Mouse (Mus musculus) v-Abl transformed pro-B cells (cell line): Measurements from ENCODE around the gene Dnmt3a.

ENCODE experiments used
- in situ Hi-C, 2 experiments: fragments of 400-800 bp; cut with MboI; formaldehyde crosslinking; loops; one replicate each; pipeline ENCODE4 v1.15.1; 2025; ENCODE audit not compliant: unreplicated experiment in 2 of 2

Dnmt3a gene

DNA sequence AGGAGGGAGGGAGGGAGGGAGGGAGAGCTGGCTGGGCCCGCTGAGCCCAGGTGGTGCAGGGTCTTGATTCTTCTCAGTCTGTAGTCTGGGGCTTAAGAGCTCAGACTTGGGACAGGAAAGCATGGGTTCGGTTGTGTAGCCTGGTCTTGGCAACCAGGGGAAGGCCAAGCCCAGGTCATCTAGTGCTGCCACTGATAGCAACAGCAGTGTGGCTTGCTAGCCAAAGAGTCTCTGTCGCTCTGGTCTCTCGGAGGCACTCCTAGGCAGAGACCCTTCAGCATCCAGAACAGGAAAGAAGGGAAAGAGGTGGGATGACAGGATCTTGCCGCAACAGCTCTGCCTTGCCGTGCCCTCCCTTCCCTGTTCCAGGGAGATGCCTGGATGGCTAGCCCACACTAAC, 6.4 kb downstream of the Dnmt3a start:
- in situ Hi-C loops, result loop anchor here in 1 of 2 experiments (25.0 kb wide), 1 partner anchor 275 kb away; the partner anchor contains the start of gene Dnajc27

DNA sequence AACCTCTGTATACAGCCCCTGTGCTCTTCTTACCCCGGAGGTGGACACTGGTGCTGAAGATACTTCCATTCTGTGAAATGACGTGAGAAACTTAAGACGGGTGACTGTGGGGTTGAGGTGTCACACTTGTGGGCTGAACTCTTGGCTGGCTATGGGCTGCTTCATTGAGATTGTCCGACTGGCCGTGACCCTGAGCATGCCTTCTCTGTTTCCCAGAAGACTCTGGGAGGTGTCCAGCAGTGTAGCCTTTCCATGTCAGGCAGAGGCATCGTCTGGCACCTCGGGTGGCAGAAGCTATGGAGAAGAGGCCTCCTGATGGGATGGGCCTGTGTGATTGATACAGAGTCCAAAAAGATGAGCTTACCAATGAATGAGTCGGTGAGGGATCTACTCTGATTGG, 7.3 kb downstream of the Dnmt3a start:
- in situ Hi-C loops, result loop anchor here in 1 of 2 experiments (25.0 kb wide), 1 partner anchor 274 kb away; the partner anchor contains the start of gene Dnajc27

DNA sequence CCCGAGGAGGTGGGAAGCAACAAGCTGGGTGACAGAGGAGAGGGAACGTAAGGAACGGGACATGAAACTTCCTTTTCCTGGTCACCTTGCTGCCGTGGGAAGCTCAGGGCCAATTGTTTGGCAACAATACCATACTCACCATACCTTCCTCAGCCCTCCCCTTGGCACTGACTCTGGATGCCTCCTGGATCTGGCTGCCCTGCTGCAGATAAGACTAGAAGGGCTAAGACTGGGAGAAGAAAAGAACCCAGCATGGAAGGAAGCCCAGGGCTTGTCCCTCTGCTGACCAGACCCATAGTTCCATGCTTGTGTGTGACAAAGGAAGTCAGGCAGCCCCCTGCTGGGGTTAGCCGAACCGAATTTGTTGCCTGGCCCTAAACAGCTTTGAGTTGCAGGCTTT, 9.6 kb downstream of the Dnmt3a start:
- in situ Hi-C loops, result loop anchor here in 1 of 2 experiments (25.0 kb wide), 1 partner anchor 272 kb away; the partner anchor contains the start of gene Dnajc27

DNA sequence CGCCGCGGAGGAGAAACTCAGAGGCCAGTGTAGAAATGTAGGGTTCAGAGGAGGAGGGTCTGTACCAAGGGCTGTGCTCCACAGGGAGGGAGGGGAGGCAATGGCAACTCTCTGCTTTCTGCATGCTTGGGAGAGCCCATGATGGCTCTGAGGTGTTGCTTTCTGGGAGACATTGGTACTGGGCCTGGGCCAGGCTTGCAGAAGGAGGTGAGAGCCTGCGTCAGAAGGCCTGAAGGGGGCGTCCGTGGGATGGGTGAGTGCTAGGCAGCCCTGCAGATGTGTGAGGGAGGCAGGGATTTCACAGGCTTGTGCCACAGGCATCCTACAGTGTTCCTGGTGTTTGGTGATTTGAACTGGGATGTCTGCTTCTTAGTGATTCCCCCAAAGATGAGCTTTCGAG, 11.2 kb downstream of the Dnmt3a start:
- in situ Hi-C loops, result loop anchor here in 1 of 2 experiments (25.0 kb wide), 1 partner anchor 270 kb away; the partner anchor contains the start of gene Dnajc27

DNA sequence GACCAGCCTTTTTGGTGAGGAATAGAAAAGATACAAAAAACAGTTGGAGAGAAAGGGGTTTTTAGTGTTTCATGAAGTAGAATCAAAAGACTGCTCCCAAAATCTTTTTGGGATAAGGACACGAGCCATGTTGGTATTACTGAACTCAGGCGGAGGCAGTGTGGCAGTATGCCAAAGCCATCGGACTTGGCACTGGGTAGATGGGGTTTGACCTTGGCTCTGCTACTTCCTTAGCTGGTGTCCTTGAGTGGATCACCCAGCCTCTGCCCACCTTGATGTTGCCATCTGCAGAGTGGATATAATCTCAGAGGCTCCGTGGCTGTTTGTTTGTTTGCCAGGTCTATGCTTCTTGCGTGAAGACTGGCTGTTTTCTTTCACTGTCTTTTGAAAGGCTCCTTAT, 11.8 kb downstream of the Dnmt3a start:
- in situ Hi-C loops, result loop anchor here in 1 of 2 experiments (25.0 kb wide), 1 partner anchor 270 kb away; the partner anchor contains the start of gene Dnajc27

DNA sequence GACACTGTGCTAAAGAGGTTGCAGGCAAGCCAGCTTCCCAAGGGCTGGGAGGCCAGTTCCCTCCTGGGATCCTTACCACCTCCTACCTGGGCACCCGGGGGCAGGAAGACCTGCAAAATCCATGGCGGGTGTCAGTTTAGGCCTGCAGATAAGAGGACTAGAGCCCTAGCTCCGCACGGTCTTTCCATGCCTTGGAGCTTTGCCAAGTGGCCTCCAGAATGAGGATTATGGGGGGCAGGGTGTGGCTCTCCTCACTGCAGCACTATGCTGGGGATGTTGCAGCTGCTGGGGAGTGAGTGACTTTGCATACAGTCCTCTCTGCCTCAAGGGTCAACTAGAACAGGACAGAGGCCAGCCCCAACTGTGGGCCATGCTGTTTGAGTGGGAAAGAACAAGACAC, 14.1 kb downstream of the Dnmt3a start:
- in situ Hi-C loops, result loop anchor here in 1 of 2 experiments (25.0 kb wide), 1 partner anchor 267 kb away; the partner anchor contains the start of gene Dnajc27

DNA sequence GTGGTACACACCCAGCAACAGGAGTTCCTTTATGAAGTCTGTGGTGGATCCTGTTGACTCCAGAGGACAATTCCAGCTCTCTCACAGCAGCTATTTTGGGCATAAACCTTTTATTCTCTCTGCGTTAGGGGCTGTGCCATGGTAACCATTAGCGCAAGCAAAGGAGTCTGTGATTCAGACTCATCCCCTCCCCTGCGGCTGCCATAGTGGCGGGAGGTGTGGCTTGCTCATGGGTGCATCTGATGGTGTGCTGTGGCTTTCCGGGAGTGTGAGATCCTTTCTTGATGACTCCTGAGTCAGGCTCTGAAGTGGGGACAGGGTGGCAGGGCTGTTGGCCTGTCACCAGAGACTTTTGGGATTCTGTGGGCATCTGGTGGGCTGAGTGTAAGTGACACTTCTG, 17.6 kb downstream of the Dnmt3a start:
- in situ Hi-C loops, result loop anchor here in 1 of 2 experiments (25.0 kb wide), 1 partner anchor 264 kb away; the partner anchor contains the start of gene Dnajc27

DNA sequence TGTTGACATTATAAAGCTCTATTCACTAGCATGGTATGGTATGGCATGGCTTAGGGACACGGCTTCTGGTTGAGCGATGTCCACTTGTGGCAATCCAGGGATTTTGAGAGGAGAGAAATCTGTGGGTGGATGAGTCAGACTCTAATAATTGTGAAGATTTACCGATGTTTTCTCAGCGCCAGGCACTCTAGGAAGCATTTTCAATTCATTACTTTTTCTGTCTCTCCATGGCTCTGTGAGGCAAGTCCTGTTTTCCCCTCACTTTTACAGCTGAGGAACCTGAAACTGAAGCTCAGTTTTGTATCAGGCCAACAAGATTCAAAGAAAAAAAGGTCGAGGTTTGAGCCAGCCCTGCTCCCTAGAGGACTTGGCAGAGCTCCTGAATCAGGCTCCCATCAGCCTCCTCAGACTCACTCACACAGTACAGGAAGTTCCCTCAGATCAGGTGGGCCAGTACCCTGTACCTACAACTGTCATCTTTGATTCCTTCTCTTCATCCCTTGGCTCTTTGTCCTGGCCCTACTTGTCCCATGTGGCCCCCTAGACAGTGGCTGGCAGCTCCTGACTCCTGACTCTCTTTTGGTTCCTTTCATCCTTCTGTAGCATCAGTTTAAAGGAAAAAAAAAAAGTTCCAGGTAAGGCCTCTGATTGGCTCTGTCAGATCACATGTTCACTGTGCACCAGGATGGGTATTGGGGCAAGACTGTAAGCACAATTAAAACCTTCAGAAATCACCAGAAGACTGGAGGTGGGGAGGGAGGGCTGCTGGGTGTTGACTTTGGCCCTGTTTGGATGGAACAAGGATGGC, 19.3 kb downstream of the Dnmt3a start:
- in situ Hi-C loops, result loop anchor here in 1 of 2 experiments (25.0 kb wide), 1 partner anchor 262 kb away; the partner anchor contains the start of gene Dnajc27

DNA sequence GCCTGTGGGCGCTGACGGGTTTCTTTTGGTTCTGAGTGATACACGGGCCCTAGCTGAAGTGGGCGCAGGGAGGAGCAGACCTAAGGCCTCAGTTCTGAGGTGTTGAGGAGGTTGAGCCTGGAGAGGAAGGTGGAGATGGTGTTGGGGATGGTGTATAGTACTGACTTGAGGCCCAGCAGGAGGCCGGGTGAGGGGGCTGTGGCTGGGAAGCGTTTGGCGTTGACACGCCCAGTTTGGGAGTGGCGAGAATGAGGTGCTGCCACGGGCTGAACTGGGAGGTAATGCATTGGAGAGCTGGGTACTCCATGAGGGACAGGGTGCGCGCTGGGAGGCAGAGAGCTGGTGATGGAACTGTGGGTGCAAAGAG, 19.9 kb downstream of the Dnmt3a start:
- in situ Hi-C loops, result no loop called here

DNA sequence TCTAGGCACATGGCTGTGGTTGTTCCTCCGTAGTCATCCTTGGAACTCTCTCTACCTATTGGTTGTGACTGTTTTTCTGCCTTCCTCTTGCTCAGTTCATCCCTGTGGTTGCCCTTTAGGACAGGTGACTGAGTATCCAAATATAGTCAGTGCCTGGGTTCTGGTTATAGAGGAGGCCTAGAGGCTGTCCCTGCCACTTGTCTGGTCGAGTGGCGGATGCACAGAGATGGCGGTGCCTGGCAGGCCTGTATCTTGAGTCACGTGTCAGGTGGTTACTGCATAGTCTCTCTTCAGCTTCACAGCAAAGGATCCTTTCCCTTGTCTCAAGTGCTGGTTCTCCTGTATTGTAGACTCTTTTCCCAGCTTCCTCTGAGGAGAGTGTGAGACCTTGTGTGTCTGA, 22.0 kb downstream of the Dnmt3a start:
- in situ Hi-C loops, result no loop called here

DNA sequence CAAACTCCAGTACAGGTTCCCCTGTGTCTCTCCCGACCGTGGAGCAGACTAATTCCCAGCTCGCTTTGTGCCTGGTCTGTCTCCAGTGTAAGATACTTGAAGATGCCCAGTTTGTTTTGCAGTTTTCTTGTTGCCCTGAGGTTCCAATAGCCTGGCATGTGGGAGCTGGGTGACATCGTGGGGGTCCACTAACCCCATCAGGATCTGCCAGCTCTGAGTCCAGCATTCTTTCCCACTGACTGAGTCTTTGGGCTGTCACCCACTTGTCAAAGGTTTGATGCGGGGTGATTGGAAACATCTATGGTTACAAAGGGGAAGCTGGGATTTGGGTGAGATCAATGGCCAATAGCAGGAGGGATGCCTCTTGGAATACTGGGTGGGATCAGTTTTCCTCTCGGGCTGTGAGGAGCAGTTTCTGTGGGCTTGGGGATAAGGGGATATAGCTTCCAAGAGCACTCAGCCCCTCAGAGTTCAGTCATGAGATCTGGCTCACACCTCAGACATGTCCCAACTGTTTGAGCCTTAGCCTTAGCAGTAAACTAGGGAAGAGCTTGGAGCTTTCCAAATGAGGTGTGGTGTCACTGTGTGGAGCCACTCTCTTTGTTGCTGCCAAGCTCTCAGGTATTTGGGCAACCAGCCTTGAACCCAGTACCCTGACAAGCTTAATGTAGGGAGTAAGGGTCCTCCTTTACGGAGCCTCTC, 27.4 kb downstream of the Dnmt3a start:
- in situ Hi-C loops, result no loop called here

DNA sequence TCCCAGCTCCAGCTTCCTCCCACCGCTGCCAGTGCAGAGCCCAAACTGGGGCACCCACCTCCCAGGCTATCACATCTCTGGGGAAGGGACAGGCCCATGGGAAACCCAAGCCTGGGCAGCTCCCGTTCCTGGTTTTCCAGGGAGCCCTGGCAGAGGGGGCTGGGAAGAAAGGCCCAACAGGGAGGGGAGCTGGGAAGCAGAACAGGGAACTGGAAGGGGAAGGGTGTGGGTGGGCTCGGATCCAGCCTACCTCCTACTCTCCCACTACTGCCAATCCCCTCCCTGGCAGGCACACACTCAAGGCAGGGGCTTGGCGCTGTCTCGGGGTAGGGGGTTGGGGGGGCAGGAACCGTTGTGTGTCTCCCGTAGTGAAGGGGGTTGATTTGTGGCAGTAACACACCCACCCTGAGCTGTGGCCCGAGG, 28.1 kb downstream of the Dnmt3a start:
- in situ Hi-C loops, result no loop called here

DNA sequence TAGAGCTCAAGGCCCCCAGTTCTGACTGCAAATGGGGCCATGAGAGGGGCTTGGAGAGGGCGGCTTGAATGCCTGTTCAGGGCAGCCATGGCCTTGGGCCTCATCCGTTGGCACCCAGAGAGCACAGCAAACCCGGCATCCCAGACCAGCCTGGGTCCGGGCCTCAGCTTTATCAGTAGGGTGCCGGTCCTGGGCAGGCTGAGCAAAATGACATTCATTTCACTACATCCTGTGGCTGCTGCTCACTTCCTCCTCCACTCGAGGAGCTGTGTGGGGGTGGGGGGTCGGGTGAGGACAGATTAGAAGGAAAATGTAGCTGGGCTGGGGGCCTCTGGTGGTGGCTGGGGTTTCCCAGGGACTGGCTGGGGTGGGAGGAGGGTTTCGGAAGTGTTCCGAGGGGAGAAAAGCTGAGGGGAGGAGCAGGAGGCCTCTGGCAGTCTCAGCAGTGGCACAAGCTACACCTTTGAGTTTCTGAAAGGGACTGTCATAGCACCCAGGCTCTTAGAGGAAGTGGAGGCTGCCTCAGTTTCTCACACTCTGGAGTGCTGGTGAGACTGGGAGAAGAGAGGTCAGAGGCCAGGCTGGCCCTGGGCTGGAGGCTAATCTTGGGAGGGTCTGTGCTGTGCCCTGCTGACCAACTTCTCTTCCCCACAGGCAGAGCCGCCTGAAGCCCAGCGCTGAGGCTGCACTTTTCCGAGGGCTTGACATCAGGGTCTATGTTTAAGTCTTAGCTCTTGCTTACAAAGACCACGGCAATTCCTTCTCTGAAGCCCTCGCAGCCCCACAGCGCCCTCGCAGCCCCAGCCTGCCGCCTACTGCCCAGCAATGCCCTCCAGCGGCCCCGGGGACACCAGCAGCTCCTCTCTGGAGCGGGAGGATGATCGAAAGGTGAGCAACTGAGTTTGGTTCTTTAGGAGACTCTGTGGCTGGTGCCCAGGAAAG, 28.8 kb downstream of the Dnmt3a start:
- in situ Hi-C loops, result no loop called here

DNA sequence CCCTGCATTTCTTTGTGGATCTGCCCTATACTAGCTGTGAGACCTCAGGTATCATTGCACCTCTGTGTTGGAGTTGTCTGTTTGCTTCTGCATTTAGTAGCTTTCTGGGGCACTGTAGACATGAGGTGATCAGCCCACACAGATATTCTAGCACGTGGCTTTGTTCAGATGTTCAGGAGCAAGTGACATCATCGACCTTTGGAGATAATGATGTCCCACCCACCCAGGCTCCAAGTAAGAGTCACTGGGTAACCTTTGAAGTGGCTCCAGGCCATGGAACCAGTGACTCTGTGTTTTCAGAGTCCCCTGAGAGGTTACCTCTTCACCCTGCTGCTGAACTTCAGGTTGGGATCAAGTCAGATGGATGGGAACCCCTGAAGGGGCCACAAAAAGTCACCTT, 29.8 kb downstream of the Dnmt3a start:
- in situ Hi-C loops, result no loop called here

DNA sequence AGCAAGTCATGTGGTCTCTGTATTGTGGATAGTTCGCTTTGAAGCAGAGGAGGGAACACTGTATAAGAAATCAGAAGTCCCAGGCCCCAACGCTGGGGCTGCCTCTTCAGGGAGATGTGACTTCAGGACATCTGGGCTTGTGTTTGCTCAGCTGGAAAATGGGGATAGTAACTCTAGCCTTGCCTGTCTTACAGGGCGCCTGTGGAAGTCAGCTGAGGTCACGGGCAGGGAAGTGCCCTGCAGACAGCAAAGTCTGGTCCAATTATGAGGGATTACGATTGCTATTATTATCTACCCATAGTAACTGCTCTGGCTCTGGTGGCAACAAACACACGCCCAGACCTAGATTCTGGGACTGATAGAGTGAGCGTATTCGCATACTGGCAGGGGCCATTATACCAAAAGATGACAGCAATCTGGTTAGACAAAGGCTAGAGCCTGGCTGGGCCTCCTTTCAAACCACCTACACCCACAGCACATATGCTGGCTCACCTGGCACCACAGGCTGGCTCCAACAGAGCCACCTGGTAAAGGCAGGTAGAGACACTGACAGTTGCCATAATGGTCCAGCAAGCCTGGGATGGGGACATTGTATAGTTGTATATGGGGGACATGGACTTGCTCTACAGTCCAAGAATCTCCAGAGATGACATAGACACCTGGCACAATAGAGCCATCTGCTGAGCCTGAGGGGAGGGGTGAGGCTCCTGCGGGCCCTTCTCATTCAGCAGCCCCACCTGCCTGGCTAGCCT, 31.4 kb downstream of the Dnmt3a start:
- in situ Hi-C loops, result no loop called here

DNA sequence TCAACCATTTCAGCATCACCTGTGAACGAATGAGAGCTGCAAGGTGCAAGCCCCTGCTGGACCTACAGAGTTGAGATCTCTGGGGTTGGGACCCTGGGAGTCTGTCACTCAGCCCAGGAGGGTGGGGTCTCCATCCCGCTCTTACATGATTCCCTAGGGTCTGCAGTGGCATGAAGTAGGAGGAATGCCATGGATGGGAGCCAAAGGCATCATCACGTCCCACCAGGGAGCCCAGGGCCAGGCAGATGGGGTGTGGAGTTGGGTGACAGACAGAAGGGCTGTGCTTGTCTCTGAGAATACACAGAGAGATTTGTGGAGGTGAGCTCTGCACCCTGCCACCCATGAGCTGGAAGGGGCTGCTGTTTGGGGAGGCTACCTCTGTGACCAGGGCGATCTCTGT, 32.2 kb downstream of the Dnmt3a start:
- in situ Hi-C loops, result no loop called here

DNA sequence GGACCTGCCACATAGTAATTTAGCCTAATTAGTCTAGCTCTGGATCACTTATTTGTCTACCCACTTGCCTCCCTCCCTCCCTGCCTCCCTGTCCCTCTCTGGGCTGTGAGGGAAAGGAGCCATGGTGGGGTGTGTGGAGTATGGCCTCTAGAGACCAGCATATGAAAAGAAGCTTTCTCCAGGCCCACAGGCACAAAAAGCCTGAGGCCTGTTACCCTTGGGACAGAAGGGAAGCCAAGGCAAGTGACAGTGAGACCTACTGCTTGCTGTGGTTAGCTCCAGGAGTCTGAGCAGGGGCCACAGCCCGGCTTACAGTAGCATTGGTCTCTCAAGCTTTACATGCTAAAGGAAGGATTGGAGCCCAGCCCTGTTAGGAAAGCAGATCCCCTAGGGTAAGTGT, 33.9 kb downstream of the Dnmt3a start:
- in situ Hi-C loops, result no loop called here

DNA sequence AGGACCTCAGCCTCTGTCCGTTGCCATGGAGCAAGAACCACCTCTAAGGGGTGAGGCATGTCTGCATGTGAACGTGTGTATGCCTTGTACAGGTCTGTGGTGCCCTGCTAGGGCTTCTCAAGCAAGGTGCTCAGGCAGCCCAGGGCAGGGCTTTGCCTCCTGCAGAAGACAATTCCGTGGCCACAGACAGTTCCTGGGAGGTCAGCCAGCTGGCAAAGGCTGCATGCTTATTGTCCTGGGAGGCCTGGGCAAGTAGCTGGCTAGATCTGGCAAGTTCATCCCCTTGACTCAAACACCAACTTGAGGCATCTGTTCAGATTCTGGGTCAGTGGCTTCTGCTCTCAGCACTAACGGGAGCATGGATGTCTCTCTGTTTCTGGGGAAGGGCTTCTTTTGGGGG, 35.3 kb downstream of the Dnmt3a start:
- in situ Hi-C loops, result no loop called here

DNA sequence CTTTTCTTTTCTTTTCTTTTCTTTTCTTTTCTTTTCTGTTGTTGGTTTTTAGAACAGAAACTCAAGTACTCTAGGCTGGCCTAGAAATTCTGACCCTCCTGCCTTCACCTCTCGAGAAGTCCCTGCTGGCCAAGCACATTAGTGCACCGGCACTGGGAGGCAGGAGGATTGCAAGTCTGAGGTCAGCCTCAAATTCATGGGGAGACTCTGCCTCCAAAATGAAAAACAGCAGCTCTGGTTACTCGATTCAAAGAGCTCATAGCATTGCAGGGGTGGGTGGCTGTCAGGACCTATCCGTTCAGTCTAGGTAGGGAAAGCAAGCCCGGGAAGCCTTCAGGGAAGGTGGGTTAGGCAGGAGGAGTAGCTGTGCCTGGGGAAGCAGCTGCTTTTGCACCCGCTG, 37.0 kb downstream of the Dnmt3a start:
- in situ Hi-C loops, result no loop called here
